Mouse (Mus musculus) adrenal gland, adult (tissue): ENCODE results near the gene Tm4sf1.
A peak's percentile ranks its signal among the peaks of the same experiment; 100 is the strongest.

Experiments used
- DNase-seq, 2 experiments: peaks; one replicate each; pipeline ENCODE4 v3.0.0; 2022 to 2023; ENCODE audit warnings: low spot score in 1 of 2; ENCODE audit not compliant: inconsistent age in 2 of 2

The Tm4sf1 gene

GRCm38 (mm10) chr3:57301921-57302539 lies at the start of gene Tm4sf1:
TSS of gene Tm4sf1 (minus strand) at chr3:57301988.
- peak in 1 of 2 experiments; percentile 14 for DNase-seq

GRCm38 (mm10) chr3:57344811-57345210 lies 43.0 kb upstream of the Tm4sf1 start:
- no peak for DNase-seq

- no peak for DNase-seq
Measured at GRCm38 (mm10) chr3:57343837-57344607, 42.2 kb upstream of the Tm4sf1 start.

- no peak for DNase-seq
Measured at GRCm38 (mm10) chr3:57342976-57343375, 41.2 kb upstream of the Tm4sf1 start.

DNA sequence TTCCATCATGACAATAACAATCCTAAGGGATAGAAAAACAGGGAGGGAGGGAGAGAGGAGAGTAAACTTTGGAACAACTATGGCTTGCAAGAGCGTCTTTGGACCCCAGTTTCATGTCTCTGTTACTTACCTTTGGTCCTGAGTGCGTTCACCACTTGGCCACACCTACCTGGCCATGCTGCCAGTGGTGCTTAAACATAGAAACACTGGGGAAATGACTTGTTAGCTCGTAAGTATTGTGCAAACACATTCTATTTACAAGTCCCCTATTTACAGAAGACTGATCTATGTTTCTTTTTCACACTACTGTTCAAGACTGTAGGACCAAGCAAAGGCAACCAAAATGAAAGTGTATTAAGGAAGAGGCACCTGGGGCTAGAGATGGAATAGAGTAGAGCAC lies 39.5 kb upstream of the Tm4sf1 start:
- no peak for DNase-seq

DNA sequence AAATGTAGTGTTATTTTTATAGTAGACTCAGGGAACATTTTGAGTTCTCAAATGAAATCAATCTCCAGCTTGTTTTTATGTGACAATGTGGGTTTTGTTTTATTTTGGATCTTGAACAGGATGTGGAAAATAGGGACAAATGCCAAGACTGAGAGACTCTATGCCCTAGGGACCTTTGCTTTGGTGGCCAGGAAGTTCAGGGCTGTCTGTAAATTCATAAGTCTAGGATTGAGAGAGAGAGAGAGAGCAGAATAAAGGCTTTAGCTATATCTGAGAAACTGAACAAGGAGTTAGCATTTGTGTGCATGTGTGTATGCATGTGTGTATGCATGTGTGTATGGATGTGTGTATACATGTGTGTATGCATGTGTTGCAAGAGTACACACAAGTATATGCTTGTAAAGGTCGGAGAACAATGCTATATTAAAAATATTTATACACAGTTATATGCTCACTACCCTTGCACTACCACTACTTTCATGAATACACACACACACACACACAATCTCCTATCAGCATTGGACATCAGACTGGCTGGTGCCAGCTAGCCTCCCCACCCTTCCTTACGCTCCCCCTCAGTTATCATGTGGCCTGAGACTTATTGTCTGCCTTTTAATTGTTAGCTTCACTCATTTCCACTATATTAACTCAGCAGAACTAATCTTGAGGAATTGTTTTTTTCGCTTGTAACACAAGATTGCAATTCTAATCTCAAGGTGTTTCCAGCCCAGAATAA lies 33.5 kb upstream of the Tm4sf1 start:
- DNase-seq = peak; percentile 16 to 52

DNA sequence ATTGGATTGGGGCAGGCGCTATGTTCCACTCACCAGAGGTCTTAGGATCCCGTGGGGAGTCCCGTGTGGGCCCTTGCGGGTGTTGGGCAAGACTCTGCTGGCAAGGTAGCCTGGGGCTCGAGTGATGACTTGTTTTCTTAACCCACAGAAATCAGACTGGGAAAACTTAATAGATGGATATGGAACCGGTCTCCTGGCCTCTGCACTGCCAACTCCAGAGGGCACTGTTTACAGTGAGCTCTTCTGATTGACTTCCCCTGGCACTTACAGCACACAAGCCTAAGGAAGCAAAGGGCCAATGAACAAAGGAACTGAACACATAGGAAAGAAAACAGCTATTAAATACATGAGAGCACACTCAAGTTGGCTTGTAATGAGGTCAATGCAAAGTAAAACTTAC lies 26.2 kb upstream of the Tm4sf1 start:
- DNase-seq = no peak

DNA sequence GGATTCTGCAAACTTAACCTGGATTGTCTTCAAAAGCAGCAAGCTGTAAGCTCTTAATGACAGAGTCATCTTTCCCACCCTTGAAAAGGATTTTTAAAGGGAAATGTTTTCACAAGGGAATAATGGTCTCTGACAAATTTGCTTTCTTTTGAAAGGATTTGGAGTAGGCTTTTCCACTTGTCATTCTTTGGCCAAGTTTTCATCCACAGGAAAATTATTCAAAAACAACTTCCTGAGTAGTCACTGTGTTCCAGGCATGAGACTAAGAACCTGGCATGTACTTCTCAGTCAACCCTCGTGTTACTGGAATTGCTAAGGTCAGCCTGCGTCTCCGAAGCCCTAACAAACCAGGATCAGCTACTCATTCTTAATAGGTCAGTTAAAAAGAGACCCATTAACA lies 5.3 kb upstream of the Tm4sf1 start:
- DNase-seq = no peak

GRCm38 (mm10) chr3:57305564-57305963 lies 3.8 kb upstream of the Tm4sf1 start:
- DNase-seq = no peak

DNA sequence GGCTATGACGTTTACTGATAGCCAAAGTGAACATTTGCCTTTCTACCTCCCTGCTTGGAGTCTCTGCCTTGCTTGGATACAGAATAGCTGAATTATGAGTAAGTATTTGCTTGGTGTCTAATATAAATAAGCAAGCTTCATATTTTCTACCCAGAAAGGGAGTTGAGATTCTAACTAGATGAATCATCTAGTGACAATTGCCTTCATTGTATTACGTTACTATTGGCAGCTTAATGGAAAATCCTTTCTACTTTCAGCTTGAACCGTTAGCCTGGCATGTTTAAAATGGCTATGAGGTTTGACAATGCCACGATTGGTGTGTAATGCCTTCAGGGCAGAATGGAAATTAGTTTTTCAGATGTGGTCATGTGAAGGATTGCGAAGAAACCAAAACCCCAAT lies 2.7 kb upstream of the Tm4sf1 start:
- peak in 1 of 2 experiments; percentile 15 for DNase-seq

GRCm38 (mm10) chr3:57304050-57304449 lies 2.3 kb upstream of the Tm4sf1 start:
- no peak for DNase-seq

- DNase-seq = no peak
Measured at GRCm38 (mm10) chr3:57303486-57303885, 1.7 kb upstream of the Tm4sf1 start.

GRCm38 (mm10) chr3:57302886-57303285 lies 1.1 kb upstream of the Tm4sf1 start:
- peak in 1 of 2 experiments; percentile 14 for DNase-seq

DNA sequence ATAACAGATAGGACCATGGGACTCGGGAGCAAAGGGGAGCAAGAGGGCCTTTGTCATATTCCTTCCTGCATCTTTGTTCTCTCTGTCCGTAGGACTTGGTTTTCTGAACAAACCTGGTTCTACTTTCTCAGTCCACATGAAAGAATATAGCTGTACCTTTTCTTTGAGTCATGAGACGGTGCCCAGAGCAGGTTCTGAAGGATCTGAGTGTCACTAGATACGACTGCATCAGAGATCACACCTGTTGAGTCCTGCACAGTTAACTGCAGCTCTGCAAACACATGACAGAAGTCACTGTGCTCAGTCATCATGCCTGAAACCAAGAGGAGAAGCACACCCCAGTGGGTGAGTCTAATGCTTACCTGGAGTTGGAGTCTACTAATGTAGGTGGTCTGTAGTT lies 422 bp downstream of the Tm4sf1 start:
- no peak for DNase-seq

DNA sequence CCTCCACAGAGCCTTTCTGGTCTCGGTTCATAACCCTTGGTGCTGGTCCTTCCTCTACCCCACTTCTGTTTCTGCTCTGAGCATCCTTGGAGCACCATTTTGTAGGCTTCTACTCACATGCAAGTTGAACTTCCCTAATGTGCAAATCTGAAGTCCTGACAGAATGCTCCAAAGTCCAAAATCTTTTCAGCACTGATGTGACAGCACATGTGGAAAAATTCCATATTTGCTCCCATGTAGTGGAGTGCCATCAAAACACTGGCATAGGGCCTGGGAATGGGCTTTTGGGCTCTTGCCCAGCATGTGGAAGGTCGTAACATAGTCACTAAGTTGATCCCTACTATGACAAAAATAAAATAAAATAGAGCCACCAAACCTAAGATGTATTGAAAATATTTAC lies 3.8 kb downstream of the Tm4sf1 start:
- DNase-seq = peak in 1 of 2 experiments; percentile 15

- DNase-seq = no peak
Measured at GRCm38 (mm10) chr3:57296574-57296973, 5.2 kb downstream of the Tm4sf1 start.

DNA sequence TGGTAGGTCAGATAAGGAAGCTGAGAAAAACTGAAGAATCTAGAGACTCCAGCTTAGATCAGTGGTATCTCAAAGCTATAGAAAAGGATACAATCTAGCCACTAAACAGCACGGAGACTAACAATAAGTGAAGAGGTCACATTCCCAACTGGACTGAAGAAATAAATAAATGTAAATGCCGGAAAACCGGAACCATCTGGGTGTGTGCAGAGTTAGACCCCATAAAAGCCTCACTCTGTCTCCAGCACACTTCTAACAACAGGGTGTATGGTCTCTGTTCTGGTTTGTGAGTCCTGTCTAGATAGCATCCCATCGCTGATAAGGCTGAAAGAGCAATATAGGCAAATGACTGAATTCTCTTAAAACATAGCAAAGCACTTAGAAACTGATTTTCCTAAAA lies 6.2 kb downstream of the Tm4sf1 start:
- no peak for DNase-seq

GRCm38 (mm10) chr3:57294742-57295525 lies 6.9 kb downstream of the Tm4sf1 start:
- peak; percentile 51 to 82 for DNase-seq

GRCm38 (mm10) chr3:57293925-57294324 lies 7.9 kb downstream of the Tm4sf1 start:
- no peak for DNase-seq

DNA sequence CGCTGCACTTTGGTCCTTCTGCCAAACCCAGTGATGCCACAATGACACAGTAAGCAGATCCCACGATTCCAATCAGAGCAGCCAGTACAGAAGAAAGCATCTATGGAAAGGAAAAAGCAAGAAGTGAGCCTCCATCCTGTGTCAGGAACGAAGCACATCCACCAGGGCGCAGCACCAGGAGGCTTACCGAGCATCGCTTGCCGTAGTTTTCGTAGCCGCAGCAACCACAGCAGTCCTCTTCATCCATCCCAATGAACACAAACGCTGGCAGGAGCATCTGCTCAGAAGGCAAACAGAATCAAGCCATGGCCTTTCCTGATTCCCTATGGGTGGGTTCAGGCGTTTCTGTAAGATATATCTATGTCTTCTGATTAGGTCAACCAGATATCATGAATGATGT lies 9.0 kb downstream of the Tm4sf1 start:
- DNase-seq = peak in 1 of 2 experiments; percentile 7

DNA sequence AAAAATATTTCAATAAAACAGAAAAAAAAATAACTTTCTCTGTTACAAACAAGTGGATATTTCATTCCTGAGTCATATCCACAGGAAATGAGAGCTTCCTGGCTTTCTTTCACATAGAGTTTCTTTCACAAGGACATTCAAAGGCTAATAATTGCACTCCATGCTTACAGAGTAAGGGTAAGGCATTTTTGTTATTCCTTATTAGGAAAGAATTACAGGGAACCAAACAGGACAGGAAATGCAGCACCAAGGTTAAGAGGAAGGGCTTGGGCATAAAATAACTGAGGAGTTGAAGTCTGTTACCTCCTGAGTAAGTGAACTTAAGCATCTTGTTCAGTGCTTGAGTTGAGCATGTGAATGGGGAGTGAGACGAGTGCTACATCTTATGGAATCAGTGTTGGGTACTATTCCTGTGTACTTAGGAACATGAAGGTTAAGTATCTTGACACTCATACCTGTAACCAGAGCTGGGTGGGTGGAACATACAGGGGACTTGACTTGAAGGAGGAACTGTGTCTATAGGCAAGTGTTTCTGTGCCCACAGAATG lies 12.8 kb downstream of the Tm4sf1 start:
- peak in 1 of 2 experiments; percentile 59 for DNase-seq
